ENCODE assay signal across 25 mouse cellular contexts in genomic region chr1:185020429-185021168, GRCm38 (mm10). TPM values are rescaled to one million over a fixed set of nuclear protein-coding genes. Genes with fewer than 3 reads are reported as not detected.
DNase-seq lines count a peak whose midpoint lies in the region; ATAC-seq lines count a peak whose summit lies in the region.
"Had no signal": no experiment of that assay in that cellular context is flagged by ENCODE, and none has a peak within 500 bp of the region (broad histone marks: within the 10 kb centered on the region; RNA-seq: fewer than 3 reads in every experiment).

No protein-coding gene starts in this region.

- no peak for DNase-seq in midbrain, embryonic 11.5 days (ENCODE audit: low spot score, missing footprints)
- no peak for DNase-seq in hindbrain, embryonic 14.5 days (ENCODE audit: low spot score)
- DNase-seq in spleen, adult 12 weeks (ENCODE audit: low spot score) = no peak
- no peak for DNase-seq in spleen, postnatal 36 days (ENCODE audit: low spot score in 2 of 2)
- DNase-seq: cerebellum, adult 11-12 months; forebrain, postnatal 0 days; gastrocnemius, postnatal 14 days; heart, adult 2 months; kidney, adult 18-20 months; liver; lung, postnatal 4 days; right cerebral cortex, adult 18-20 months; right cerebral cortex, postnatal 4 days; thymus, adult 18-20 months; thymus, postnatal 36 days had no signal

- H3K9me3 ChIP-seq in forebrain, embryonic 12.5 days = no peaks in the 10 kb centered on the region
- H3K9me3 ChIP-seq in forebrain, embryonic 15.5 days = no peaks in the 10 kb centered on the region
- no peaks in the 10 kb centered on the region for H3K9me3 ChIP-seq in midbrain, embryonic 11.5 days (ENCODE audit: control insufficient read depth, low read length)
- no peaks in the 10 kb centered on the region for H3K9me3 ChIP-seq in midbrain, embryonic 16.5 days (replicated peaks; ENCODE audit: control insufficient read depth, low read length, poor library complexity, severe bottlenecking)
- H3K9me3 ChIP-seq in hindbrain, embryonic 14.5 days (ENCODE audit: control insufficient read depth, low read length) = no peaks in the 10 kb centered on the region
- H3K9me3 ChIP-seq in midbrain, embryonic 15.5 days = no peaks in the 10 kb centered on the region
- H3K9me3 ChIP-seq: heart, embryonic 13.5 days; limb, embryonic 10.5 days; liver, embryonic 15.5 days had no signal

- H3K36me3 ChIP-seq in forebrain, embryonic 12.5 days (replicated peaks) = no peaks in the 10 kb centered on the region
- no peaks in the 10 kb centered on the region for H3K36me3 ChIP-seq in forebrain, embryonic 15.5 days
- H3K36me3 ChIP-seq in midbrain, embryonic 11.5 days (ENCODE audit: control insufficient read depth, insufficient read depth, low read length) = no peaks in the 10 kb centered on the region
- no peaks in the 10 kb centered on the region for H3K36me3 ChIP-seq in midbrain, embryonic 16.5 days (ENCODE audit: control insufficient read depth, insufficient read depth, low read length)
- H3K36me3 ChIP-seq in hindbrain, embryonic 14.5 days (replicated peaks; ENCODE audit: control insufficient read depth, insufficient read depth) = no peaks in the 10 kb centered on the region
- no peaks in the 10 kb centered on the region for H3K36me3 ChIP-seq in midbrain, embryonic 15.5 days (replicated peaks)
- H3K36me3 ChIP-seq: heart, embryonic 13.5 days; limb, embryonic 10.5 days; liver, embryonic 15.5 days had no signal

- no peak overlapping the region for H3K4me2 ChIP-seq in forebrain, embryonic 12.5 days
- H3K4me2 ChIP-seq in forebrain, embryonic 15.5 days (replicated peaks) = no peak overlapping the region
- H3K4me2 ChIP-seq in midbrain, embryonic 11.5 days = no peak overlapping the region
- no peak overlapping the region for H3K4me2 ChIP-seq in midbrain, embryonic 16.5 days (ENCODE audit: low read length)
- H3K4me2 ChIP-seq in hindbrain, embryonic 14.5 days (replicated peaks) = no peak overlapping the region
- H3K4me2 ChIP-seq in midbrain, embryonic 15.5 days = no peak overlapping the region
- H3K4me2 ChIP-seq: heart, embryonic 13.5 days; liver, embryonic 15.5 days had no signal

- no peak overlapping the region for H3K9ac ChIP-seq in forebrain, embryonic 12.5 days
- no peak overlapping the region for H3K9ac ChIP-seq in forebrain, embryonic 15.5 days (replicated peaks)
- H3K9ac ChIP-seq in midbrain, embryonic 11.5 days (ENCODE audit: low read length) = no peak overlapping the region
- H3K9ac ChIP-seq in midbrain, embryonic 16.5 days (ENCODE audit: low read depth, low read length) = no peak overlapping the region
- no peak overlapping the region for H3K9ac ChIP-seq in hindbrain, embryonic 14.5 days
- H3K9ac ChIP-seq in midbrain, embryonic 15.5 days = no peak overlapping the region
- H3K9ac ChIP-seq: forebrain, postnatal 0 days; heart, embryonic 13.5 days; liver, embryonic 15.5 days had no signal

- no peak overlapping the region for H3K27ac ChIP-seq in forebrain, embryonic 12.5 days
- H3K27ac ChIP-seq in forebrain, embryonic 15.5 days (replicated peaks) = no peak overlapping the region
- peak overlapping the region; percentile 37; the same call in 1 of the 2 replicates for H3K27ac ChIP-seq in midbrain, embryonic 11.5 days (ENCODE audit: low read depth, low read length)
- H3K27ac ChIP-seq in midbrain, embryonic 16.5 days (ENCODE audit: low read length) = no peak overlapping the region
- peak overlapping the region; percentile 14; the same call in 1 of the 2 replicates for H3K27ac ChIP-seq in hindbrain, embryonic 14.5 days
- H3K27ac ChIP-seq in midbrain, embryonic 15.5 days = no peak overlapping the region
- H3K27ac ChIP-seq: heart, adult 2 months; heart, embryonic 13.5 days; kidney, postnatal 0 days; limb, embryonic 10.5 days; liver, embryonic 15.5 days had no signal

- H3K4me1 ChIP-seq in forebrain, embryonic 12.5 days = peaks cover 12% of the 10 kb centered on the region; the same call in 1 of the 2 replicates
- 0 out of 2 replicates have a peak, but pooled peaks cover 3% of the 10 kb centered on the region for H3K4me1 ChIP-seq in forebrain, embryonic 15.5 days
- no peaks in the 10 kb centered on the region for H3K4me1 ChIP-seq in midbrain, embryonic 11.5 days (ENCODE audit: control insufficient read depth, insufficient read depth, low read length)
- H3K4me1 ChIP-seq in midbrain, embryonic 16.5 days (ENCODE audit: control insufficient read depth, insufficient read depth, low read length) = no peaks in the 10 kb centered on the region
- H3K4me1 ChIP-seq in hindbrain, embryonic 14.5 days (replicated peaks; ENCODE audit: control insufficient read depth, insufficient read depth, low read length) = 0 out of 2 replicates have a peak, but pooled peaks cover 5% of the 10 kb centered on the region
- peaks cover 11% of the 10 kb centered on the region for H3K4me1 ChIP-seq in midbrain, embryonic 15.5 days
- H3K4me1 ChIP-seq: heart, embryonic 13.5 days; limb, embryonic 10.5 days; liver, embryonic 15.5 days had no signal

- 78% methylated on average over 13 of the region's 13 CpGs for WGBS in forebrain, embryonic 12.5 days
- WGBS in forebrain, embryonic 15.5 days = 75% methylated on average over 13 of the region's 13 CpGs
- WGBS in midbrain, embryonic 11.5 days = 75% methylated on average over 13 of the region's 13 CpGs
- WGBS in midbrain, embryonic 16.5 days = 53% methylated on average over 13 of the region's 13 CpGs
- 61% methylated on average over 13 of the region's 13 CpGs for WGBS in hindbrain, embryonic 14.5 days
- WGBS in midbrain, embryonic 15.5 days = 56% methylated on average over 13 of the region's 13 CpGs

- H3K27me3 ChIP-seq in forebrain, embryonic 12.5 days = no peaks in the 10 kb centered on the region
- no peaks in the 10 kb centered on the region for H3K27me3 ChIP-seq in forebrain, embryonic 15.5 days
- no peaks in the 10 kb centered on the region for H3K27me3 ChIP-seq in midbrain, embryonic 11.5 days (ENCODE audit: control insufficient read depth, insufficient read depth, low read length)
- no peaks in the 10 kb centered on the region for H3K27me3 ChIP-seq in midbrain, embryonic 16.5 days (ENCODE audit: control insufficient read depth, insufficient read depth, low read depth, low read length)
- no peaks in the 10 kb centered on the region for H3K27me3 ChIP-seq in hindbrain, embryonic 14.5 days (ENCODE audit: control insufficient read depth, insufficient read depth, low read length)
- no peaks in the 10 kb centered on the region for H3K27me3 ChIP-seq in midbrain, embryonic 15.5 days (replicated peaks)
- H3K27me3 ChIP-seq: heart, embryonic 13.5 days; liver, embryonic 15.5 days had no signal

- H3K4me3 ChIP-seq in forebrain, embryonic 12.5 days (replicated peaks) = no peak overlapping the region
- no peak overlapping the region for H3K4me3 ChIP-seq in forebrain, embryonic 15.5 days
- H3K4me3 ChIP-seq in midbrain, embryonic 11.5 days (ENCODE audit: low read depth, low read length) = no peak overlapping the region
- H3K4me3 ChIP-seq in midbrain, embryonic 16.5 days (ENCODE audit: low read depth, low read length) = no peak overlapping the region
- H3K4me3 ChIP-seq in hindbrain, embryonic 14.5 days (replicated peaks; ENCODE audit: low read length) = no peak overlapping the region
- no peak overlapping the region for H3K4me3 ChIP-seq in midbrain, embryonic 15.5 days
- H3K4me3 ChIP-seq: heart, adult 2 months; heart, embryonic 13.5 days; limb, embryonic 10.5 days; liver, embryonic 15.5 days had no signal

- ATAC-seq in forebrain, embryonic 12.5 days (ENCODE audit: low FRiP score) = peak; percentile 27; the same call in 1 of the 2 replicates
- ATAC-seq in forebrain, embryonic 15.5 days (replicated peaks) = no peak
- ATAC-seq in midbrain, embryonic 11.5 days (ENCODE audit: low FRiP score) = peak; percentile 42; the same call in 1 of the 2 replicates
- no peak for ATAC-seq in midbrain, embryonic 16.5 days
- no peak for ATAC-seq in hindbrain, embryonic 14.5 days (ENCODE audit: low FRiP score)
- ATAC-seq in midbrain, embryonic 15.5 days (replicated peaks) = peak; percentile 63; the same call in 1 of the 2 replicates
- ATAC-seq: CD4-positive, CD25-positive, alpha-beta regulatory T cell, adult 4 months; forebrain, postnatal 0 days; inflammation-experienced regulatory T-cells, adult 6 months had no signal

RNA-seq across cellular contexts. Expression of gene Mark1, which starts 21.2 kb away (rescaled TPM):
- 8.2 and 8.4 TPM in 2 replicates for polyA plus RNA-seq in forebrain, embryonic 12.5 days (2016; fragmentation: Nextera tagmentation; extraction: Ambion mirVana)
- polyA plus RNA-seq in forebrain, embryonic 15.5 days (2015; fragmentation: Nextera tagmentation; extraction: Ambion mirVana) = 14.6 and 14.7 TPM in 2 replicates
- 5.3 and 5.8 TPM in 2 replicates for polyA plus RNA-seq in midbrain, embryonic 11.5 days (2014; fragmentation: Nextera tagmentation; extraction: Ambion mirVana)
- 14.5 and 15.9 TPM in 2 replicates for polyA plus RNA-seq in midbrain, embryonic 16.5 days (2015; fragmentation: Nextera tagmentation; extraction: Ambion mirVana)
- 12.5 and 12.9 TPM in 2 replicates for polyA plus RNA-seq in hindbrain, embryonic 14.5 days (2014; fragmentation: Nextera tagmentation; extraction: Ambion mirVana)
- polyA plus RNA-seq in midbrain, embryonic 15.5 days (2015; fragmentation: Nextera tagmentation; extraction: Ambion mirVana) = 15.8 and 17.3 TPM in 2 replicates
- polyA plus RNA-seq: CD4-positive, CD25-positive, alpha-beta regulatory T cell, adult 4 months; inflammation-experienced regulatory T-cells, adult 6 months had no signal

Comparison
In these comparisons a context has a peak if more than half of its experiments do, and no peak if none do; other contexts are left out.
1. ATAC-seq: peak in forebrain, embryonic 12.5 days (single experiment), midbrain, embryonic 11.5 days (single experiment) and midbrain, embryonic 15.5 days (single experiment); none in forebrain, embryonic 15.5 days (single experiment), midbrain, embryonic 16.5 days (single experiment) and hindbrain, embryonic 14.5 days (single experiment).
2. H3K27ac ChIP-seq: peak in midbrain, embryonic 11.5 days (single experiment) and hindbrain, embryonic 14.5 days (single experiment); none in forebrain, embryonic 12.5 days (single experiment), forebrain, embryonic 15.5 days (single experiment), midbrain, embryonic 16.5 days (single experiment) and midbrain, embryonic 15.5 days (single experiment).